Mouse (Mus musculus) gastrocnemius, postnatal 4 days (tissue): ENCODE measurements at regions not wholly inside any gene's neighbourhood (a gene's known extent, or its start where the extent isn't known, plus 50 kb on each side); places are given as distances from the start of the nearest gene placed in this dataset.
"Not testable (repeated sequence)": the region's sequence is repeated elsewhere in the genome, so short reads cannot be mapped to it uniquely, and the experiment has no call there.

Experiments
- DNase-seq, 2 experiments: peaks; one replicate each; pipeline ENCODE4 v3.0.0; 2021 to 2022; ENCODE audit warnings: low spot score in 2 of 2, mixed read lengths in 2 of 2

DNA sequence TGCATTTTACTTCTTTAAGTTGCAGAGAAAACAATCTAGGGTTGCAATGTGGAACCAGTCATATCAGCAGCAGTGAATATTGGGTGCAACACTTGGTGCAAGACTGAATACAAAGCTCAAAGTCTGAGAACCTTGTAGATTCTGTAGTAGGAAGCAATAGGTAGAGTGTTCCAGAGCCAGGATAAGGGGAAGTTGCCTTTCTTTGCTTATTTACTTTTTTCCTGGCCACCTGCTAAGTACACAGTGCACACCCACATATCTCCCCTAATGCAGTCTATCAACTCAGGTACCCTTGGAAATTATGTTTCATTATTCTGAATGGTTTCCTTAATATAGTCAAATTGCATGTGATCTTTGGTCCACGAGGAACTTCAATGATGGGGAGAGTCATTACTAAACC, 464.9 kb downstream of the Inhba start:
- no peak for DNase-seq

DNA sequence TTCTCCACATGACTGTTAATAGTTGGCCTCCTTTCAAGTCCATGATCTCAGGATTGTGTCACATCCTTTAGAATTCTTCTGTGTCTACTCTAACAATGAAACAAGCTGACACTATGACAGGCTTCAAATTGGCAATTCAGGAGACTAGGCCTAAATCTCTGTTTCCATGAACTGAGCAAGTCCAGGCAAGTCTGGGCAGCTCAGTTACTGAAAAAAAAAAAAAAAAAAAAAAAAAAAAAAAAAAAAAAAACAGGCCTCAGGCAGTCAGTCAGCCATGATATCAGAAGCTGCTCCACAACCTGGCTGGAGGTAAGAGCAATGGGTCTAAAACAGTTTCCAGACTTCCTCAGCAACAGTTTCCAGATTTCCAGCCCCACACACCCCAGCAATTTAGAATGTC, 475.6 kb downstream of the Inhba start:
- DNase-seq = no peak

DNA sequence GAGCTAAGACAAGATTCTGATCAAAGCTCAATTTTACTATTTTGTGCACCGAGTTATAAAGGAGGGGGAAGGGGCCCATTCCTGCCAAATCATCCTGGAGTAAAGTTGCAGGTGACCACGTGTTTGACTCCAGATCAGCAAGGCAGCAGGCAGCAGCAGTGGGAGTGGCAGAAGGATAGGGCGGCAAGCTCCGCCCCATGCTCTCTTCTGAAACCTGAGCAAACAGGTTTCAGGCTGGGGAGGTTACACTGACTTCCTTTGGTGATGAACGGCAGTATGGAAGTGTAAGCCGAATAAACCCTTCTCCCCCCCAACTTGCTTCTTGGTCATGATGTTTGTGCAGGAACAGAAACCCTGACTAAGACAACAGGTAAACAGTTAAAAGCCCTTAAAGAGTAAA, 479.0 kb downstream of the Inhba start:
- not testable (repeated sequence) for DNase-seq

DNA sequence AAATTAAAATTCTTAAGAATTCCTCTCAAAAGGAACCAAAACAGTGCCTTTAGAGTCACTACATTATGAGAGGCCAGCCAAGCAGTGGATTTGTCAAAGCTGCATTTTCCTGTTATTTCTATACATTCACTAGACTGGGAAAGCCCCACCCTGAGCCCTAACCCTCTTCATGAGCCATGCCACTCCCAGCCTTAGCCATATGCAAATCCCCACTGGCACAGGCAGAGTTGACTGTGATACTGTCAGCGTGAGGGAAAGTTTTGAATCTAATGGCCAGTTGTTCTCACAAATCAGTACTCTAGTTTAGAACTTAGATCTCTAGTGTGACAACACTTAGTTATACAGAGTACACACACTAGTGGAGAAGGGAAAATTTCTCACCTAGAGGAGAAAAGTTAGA, 486.4 kb downstream of the Inhba start:
- DNase-seq = no peak

DNA sequence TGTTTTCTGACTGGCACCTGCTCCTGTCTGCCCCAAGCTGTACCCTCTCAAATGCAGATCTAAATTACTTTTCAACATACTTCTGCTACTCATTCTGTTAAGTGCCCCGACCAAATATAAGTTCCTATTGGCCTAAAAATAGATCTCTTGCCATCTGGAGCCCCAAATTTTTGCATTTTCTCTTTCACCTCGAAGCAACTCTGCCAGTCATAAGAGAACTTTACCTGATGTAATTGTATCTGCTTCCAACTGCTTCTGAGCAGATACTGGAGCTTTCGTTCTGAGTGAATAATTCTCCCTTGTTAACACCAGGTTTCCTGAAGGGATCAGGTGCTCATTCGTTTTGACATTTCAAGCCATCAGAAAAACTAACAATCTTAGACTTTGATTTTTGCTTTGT, 501.2 kb downstream of the Inhba start:
- DNase-seq = no peak

DNA sequence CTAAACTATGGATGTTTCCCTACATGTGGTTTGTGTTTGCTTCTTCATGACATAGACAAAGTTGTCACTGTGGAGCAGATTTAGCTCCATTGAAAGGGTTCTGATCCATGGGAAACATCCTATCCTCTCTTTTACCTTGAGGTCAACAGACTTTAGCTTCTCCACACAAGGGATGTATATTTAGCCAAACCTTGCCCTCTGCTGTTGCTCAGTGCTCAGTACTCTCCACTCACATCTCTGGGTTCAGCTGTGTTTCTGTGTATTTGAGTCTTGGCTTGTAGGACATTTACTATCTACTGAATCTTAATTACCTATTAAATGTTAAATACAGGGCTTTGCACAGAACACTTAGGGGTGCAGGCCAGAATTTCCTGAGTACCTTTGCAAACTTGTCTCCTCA, 503.5 kb downstream of the Inhba start:
- DNase-seq = no peak

DNA sequence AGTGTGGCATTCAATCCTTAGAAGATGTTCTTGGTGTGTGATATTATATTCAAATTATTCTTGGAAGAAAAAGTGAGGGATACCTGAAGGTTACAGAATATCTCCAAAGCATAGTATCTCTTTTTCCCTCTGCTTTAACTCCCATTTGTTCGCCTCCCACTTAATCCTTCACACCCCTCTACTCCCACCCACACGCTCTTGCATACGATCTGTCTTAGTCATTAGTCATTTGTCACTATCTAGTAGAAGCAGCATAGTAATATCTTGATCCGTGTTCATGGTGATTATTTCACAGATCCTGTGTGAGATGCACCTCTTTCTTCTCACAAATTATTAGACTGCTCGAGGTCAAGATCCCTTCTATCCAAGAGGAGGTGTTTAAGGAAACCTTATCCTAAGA, 517.4 kb downstream of the Inhba start:
- DNase-seq = no peak

DNA sequence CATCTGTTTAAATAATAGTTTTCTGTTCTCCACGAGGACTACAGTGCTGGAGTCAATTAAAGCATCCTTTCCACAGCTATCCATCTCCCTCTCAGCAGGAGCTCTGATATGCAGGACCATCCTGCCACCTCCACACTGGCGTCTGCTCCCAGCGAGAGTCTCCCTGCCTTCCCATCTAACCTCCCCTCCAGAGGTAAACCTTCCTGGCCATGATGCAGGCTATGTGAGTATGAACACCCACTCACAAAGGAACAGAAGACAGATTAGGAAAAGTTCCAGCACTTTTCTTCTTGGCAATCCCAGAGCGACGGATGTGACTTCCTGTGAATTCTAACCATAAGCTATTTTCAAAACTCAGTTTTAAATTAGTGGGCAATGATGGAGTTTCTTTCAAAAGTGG, 532.1 kb downstream of the Inhba start:
- DNase-seq = no peak

DNA sequence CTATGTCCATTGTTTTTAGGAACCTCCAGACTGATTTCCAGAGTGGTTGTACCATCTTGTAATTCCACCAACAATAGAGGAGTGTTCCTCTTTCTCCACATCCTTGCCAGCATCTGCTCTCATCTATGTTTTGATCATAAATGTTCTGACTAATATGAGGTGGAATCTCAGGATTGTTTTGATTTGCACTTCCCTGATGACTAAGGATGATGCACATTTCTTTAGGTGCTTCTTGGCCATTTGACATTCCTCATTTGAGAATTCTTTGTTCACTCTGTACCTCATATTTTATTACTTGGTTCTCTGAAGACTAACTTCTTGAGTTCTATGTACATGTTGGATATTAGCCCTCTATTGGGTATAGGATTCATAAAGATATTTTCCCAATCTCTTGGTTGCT, 538.4 kb downstream of the Inhba start:
- DNase-seq = no peak

DNA sequence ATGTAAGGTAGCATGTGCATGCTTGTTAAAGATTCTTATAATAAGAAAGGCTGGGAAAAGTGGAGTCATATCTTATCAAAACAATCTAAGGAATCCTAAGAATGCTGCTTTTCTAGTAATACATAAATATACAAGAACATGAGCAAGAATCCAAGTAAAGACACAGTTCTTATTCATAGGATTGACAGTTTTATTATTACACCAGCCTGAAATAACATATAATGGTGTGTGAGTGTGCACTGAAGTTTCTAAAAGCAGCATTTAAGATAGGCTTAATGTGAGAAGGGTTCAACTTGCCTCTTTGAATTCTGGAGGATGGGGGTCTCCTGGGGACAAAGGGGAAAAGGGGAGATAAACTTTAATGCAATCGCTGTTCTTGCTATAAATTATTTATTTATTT, 553.3 kb downstream of the Inhba start:
- no peak for DNase-seq

DNA sequence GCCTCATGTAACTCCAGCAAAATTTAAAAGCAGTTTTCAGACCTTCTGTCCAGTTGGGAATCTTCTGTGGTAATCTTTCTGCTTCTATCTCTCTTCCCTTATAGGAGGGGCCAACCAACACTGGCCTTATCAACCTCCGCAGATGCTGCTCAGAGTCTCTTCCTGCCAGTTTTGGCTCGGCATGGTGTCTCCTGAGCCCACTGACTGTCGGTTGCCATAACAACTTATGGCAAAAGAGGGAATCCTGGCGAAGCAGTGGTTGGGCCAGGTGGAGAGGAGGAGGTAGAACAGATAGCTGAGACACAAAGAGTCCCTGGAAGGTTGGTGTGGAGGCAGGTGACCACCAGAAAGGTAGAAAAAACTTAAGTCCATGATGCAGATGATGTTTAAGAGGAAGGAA, 562.4 kb downstream of the Inhba start:
- no peak for DNase-seq

DNA sequence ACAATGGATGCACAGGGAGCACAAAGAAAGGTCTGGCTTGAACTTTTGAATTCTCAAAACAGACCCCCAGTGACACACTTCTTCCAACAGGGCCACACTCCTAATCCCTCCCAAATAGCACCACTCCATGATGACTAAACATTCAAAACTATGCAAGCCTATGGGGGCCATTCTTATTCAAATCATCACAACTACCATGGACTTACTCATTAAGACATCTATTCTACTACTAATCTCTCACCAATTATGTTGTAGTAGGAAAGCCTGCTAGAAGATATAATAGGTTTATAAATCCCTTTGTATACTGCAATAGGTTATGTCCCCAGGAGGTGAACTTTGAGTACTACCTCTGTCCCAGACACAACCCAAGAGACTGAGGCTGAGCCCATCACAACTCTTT, 574.6 kb downstream of the Inhba start:
- DNase-seq = no peak

DNA sequence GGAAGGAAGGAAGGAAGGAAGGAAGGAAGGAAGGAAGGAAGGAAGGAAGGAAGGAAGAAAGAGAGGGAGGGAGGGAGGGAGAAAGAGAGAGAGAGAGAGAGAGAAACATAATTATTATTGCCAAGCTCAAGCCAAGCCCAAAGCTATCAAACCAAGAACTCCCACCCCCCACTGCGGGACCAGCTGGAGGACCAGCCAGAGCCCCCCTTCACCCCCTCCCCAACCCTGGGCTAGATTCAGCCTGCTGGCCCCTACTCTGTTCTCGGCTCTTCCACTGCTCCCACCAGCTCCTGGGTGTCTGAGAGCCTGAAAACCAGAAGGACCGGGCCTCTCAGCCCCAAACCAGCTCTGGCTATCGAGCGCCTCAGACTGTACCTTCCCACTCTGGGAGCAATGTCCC, 608.1 kb downstream of the Inhba start:
- DNase-seq = no peak

DNA sequence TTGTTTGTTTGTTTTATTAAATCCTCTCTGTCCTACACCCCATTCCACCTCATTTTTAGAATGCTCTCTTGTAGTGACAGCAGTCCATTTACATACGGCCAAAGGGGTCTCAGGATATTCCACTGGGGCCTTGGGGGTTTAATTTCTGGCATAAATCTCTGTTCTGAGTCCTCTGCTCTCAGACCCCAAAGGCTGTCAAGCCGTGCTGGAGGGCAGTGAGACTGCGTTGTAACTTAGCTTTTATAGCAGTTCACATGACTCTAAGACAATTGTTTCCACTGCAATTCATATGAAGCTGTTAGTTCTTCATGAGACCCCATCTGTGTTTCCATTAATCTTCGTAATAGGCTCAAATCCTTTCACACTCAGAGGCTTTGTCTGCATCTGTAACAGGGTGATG, 614.9 kb downstream of the Inhba start:
- DNase-seq = no peak

DNA sequence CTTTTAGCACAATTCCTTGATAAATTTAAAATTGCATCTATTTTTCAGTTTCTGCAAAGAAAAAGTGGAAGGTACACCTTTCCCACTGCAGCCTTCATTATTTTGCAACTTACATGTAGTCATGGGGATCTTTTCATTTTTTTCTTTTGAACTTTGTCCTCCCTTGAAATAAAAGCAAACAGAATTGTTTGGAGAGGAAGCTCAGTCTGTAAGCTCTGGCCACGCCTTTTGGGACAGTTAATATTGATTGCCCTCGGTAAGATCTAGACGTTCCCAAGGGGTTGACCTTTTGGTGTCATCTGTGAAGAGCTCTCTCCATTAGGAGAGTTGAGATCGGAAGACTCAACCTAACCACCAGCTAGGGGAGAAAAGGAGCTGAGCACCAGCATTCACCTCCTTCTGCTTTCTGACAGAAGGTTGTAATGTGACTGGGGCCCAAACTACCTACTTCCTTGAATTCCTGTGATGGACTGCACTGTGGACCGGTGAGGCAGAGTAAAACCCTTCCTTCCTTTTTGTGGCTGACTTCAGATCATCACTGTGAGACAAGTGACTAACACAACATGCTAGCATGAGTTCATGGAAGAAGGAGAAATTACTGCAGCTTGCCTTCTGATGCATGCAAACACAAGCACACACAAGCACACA, 621.9 kb downstream of the Inhba start:
- no peak for DNase-seq

DNA sequence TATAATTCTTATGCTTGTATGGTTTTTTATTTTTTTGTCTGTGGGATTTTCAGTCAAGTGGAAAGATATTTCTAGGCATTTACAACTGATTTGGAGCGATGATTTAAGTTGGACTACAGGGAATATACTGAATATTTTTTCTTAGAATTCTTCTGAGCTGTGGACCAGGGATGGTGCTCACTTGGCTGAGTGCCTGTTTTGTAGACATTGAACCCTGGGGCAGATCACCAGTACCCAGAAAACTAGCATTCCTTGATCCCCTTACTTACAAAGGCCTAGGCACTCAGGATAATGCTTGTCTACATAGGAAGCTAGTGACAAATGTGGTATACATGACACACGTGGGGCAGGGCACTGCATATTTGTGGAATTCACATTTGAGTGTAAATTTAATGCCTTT, 624.6 kb downstream of the Inhba start:
- DNase-seq = no peak

DNA sequence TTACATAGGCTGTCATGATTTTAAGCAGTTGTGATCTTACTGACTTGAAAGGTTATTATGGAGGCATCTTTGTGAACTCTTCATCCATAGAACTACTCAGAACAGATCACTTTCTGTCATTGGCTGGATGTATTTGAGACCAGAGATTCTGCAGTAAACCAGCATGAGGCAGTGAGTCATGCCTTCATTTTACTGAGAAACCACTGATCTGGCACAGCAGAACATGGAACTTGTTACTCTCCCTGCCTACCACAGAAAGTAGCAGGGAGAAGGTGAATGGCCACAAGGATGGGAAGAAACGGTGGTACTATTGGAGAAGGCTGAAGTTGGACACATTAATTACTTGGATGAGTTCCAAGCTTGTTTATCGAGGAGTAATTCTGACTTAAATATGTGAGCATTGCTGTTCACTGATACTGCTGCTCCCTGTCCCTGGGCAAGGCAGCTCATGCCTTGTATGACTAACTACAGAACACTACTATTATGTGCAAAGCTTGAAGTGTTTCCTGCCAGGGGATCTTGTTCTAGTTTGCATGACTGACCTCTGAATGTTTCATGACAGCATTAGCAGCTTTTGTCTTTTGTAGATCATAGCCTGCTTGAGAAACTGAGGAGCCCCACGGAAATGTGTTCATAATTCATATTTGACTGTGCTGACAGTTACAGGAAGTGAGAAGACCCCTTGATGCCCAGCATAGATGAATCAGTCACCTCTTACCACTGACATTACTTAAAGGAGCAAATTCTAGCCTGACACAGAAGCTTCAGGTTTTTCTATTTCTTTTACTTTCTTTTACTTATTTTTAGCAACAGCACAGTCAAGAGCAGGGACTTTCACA, 630.2 kb downstream of the Inhba start:
- DNase-seq = no peak

DNA sequence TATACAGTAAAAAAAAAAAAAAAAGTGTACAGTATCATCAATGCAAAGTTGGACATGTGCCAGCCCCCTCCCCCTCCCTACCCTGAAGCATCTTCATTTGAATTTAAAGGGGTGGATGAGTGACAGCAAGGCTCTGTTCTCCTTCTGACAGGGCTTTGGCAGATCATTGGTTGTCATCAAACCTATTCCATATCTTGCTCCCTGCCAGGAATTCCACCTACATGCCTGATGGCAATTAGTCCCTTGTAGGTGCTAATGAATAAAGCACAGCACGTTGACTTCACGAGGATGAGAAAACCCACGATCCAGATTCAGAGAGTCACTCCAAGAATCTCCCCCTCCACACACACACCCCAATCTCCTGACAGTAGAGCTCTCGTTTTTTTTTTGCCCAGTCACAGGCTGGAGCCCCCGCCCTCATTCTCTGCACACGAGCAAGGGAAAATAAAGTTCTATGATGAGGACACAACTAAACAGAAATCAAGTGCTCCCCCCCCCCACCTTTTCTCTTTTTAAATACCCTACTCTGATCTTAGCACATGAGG, 630.9 kb downstream of the Inhba start:
- no peak for DNase-seq

DNA sequence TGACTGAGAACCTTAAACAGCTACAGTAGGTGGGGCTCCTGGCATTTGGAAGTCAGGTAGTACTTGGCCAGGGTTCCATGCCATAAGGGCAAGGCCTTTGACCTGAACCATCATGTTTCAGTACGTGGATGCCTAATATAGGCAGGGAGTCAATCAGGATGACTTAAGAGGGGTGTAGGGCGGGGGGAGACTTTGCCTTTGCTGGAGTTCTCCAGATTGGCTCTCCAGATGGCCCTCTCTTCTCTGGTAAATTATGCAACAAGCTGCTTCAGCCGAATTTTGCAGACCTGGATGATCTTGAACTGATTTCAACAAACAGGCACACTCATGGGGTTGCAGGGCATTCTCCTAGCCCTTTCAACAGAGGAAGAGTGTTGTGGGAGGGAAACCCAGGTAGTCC, 633.7 kb downstream of the Inhba start:
- DNase-seq = no peak

DNA sequence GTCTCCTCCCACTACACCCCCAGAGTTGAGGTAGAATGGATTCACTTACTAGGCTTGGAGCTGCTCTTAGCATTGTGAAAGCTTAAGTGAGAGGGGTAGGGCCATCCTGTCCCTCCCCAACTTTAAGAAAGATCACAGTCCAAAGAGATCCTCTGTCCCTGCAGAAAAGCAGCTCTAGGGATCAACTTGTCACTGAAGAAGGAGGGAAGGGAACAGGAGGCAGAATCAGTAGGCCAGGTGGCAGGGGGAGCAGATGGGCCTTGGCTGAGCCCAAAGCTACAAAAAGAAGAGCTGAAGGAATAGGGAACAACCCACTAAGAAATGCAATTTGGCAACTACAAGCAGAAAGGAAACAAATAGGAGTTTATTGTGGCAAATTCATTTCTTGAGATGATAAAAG, 634.4 kb downstream of the Inhba start:
- DNase-seq = no peak

DNA sequence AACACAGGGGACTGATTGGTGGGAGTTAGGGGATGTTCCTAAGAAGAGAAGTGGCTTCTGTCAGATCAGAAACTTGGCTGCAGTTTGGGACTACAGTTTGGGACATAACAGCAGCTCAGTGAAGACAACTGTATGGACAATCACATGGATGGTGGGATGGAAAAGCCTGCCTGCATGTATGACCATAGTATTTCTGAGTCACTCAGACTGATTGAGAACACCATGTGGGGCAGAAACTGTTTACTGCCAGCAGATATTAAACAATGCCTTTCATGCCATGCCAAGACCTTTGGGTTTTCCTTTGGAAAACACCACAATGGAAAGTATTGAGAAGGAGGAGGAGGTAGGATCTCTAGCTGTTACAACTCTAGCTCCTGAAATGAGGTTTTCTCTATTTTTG, 635.0 kb downstream of the Inhba start:
- DNase-seq = no peak

DNA sequence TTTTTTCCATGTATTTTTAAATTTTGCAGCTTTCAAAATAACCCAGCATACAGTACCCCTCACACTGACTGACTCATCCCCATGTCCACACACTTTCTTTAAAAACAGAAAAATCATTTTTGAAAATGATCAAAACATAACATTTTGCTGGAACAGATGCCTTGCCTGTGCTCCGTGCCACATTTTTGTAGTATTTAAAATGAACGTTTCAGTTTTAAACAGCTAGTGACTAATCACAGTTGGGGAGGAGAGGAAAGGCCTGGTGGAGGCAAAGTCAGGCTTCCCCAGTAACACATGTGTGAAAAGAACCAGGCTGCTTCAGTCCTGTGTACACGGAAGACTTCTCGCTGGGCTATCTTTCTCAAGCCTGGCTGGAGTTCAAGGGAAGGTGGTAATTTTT, 644.5 kb downstream of the Inhba start:
- DNase-seq = no peak

DNA sequence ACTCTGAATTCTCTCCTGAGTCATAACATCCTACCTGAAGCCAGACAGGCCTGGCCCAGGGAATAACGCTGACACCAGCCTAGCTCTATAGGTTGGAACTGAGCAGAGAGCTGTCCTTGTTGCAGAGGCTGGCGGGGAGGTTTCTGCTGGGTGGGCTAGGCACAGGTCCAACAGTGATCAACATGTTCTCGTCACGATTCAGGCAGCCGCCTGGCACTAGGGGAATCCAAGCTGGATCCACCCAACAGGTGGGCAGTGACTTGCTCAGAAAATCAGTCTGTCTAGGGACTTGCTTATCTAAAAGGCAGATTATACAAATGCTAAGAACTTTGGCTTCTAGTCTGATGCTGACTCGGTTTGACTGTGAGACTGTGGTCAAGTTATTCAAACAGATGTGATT, 648.2 kb downstream of the Inhba start:
- no peak for DNase-seq
